Mouse (Mus musculus): ENCODE data around the gene Rbms3.

GRCm38 (mm10) chr9:117089409-117090147, 540.1 kb downstream of the Rbms3 start:
- TF ChIP-seq POLR2A (IDR thresholded peaks at IDR 0.05; ENCODE audit: borderline replicate concordance, extremely low read depth, insufficient read depth, insufficient read length, poor library complexity, severe bottlenecking) (no peak), CTCF (IDR thresholded peaks at IDR 0.05; ENCODE audit: borderline replicate concordance, extremely low read depth, insufficient read depth, insufficient read length) (no peak)

All from brain, embryonic 14.5 days (tissue).